Mouse (Mus musculus): ENCODE results near the gene Lamp2. TPM values are rescaled to one million over a fixed set of nuclear protein-coding genes. Genes with fewer than 3 reads are reported as not detected.

The Lamp2 gene
- 28.4 TPM for polyA plus RNA-seq (2017; shearing (Covaris generic))

GRCm38 (mm10) chrX:38455890-38456634, at the start of gene Lamp2:
Gene Lamp2 (minus strand): TSS chrX:38456454.

Other genes starting within 250 kb of the Lamp2 start
- 0.10 TPM for gene Tmem255a, start 204.0 kb downstream of the Lamp2 start, polyA plus RNA-seq (2017; shearing (Covaris generic))
- not detected for gene Atp1b4, start 140.3 kb downstream of the Lamp2 start, polyA plus RNA-seq (2017; shearing (Covaris generic))
- gene Cul4b, start 119.7 kb upstream of the Lamp2 start, polyA plus RNA-seq (2017; shearing (Covaris generic)), result 34.7 TPM
- gene Mcts1, start 144.1 kb upstream of the Lamp2 start, polyA plus RNA-seq (2017; shearing (Covaris generic)), result 101 TPM
- gene C1galt1c1, start 178.6 kb upstream of the Lamp2 start, polyA plus RNA-seq (2017; shearing (Covaris generic)), result 22.4 TPM